Mouse (Mus musculus) small intestine, adult 2 months (tissue): Measurements from ENCODE around the gene Scrn3. TPM values are rescaled to one million over a fixed set of nuclear protein-coding genes. Genes with fewer than 3 reads are reported as not detected.

ENCODE experiments used
- H3K27ac ChIP-seq: fragments of 200-500 bp; 2 replicates; pipeline ENCODE4 v1.5.1; 2012; ENCODE audit warnings: low read depth, low read length, control low read depth, inconsistent platforms; ENCODE audit not compliant: insufficient read depth
- H3K27me3 ChIP-seq: fragments of 200-500 bp; 2 replicates; pipeline ENCODE4 v1.6.1; 2012; ENCODE audit warnings: mild to moderate bottlenecking, moderate library complexity, low read length, inconsistent platforms; ENCODE audit not compliant: control insufficient read depth, insufficient read depth
- H3K36me3 ChIP-seq: fragments of 200-500 bp; 2 replicates; pipeline ENCODE4 v1.6.1; 2012; ENCODE audit warnings: mild to moderate bottlenecking, low read length, control low read depth, inconsistent platforms; ENCODE audit not compliant: control insufficient read depth, insufficient read depth
- H3K4me1 ChIP-seq: fragments of 200-500 bp; 2 replicates; pipeline ENCODE4 v1.6.1; 2012; ENCODE audit warnings: low read length, inconsistent platforms, mixed read lengths; ENCODE audit not compliant: control insufficient read depth, insufficient read depth, insufficient read length
- H3K4me3 ChIP-seq: fragments of 200-500 bp; 2 replicates; pipeline ENCODE4 v1.5.1; 2012; ENCODE audit warnings: low read depth, mild to moderate bottlenecking, control low read depth, inconsistent platforms, low read length, moderate library complexity
- CTCF ChIP-seq: fragments of 200-500 bp; IDR thresholded peaks from 2 replicates; pipeline ENCODE4 v1.5.1; 2012; ENCODE audit warnings: low read depth, mild to moderate bottlenecking, control low read depth, inconsistent platforms, low read length, moderate library complexity, mixed read lengths; ENCODE audit not compliant: insufficient replicate concordance, insufficient read length; ENCODE audit errors: extremely low read depth
- POLR2A ChIP-seq: fragments of 200-500 bp; IDR thresholded peaks from 2 replicates; pipeline ENCODE4 v1.6.1; 2012; ENCODE audit warnings: low read depth, mild to moderate bottlenecking, control low read depth, inconsistent platforms, low read length, moderate library complexity
- WGBS: fragments of 180-500 bp; shearing (Covaris S2); methylation state at CpG from one replicate; pipeline ENCODE4 v1.1.7; 2018; 5-methylcytosine and 5-hydroxymethylcytosine counted together
- polyA plus RNA-seq: library from polyadenylated mRNA; depleted of rRNA; stranded (reverse); fragments of >200 nt; gene quantifications from 2 replicates; pipeline ENCODE4 v1.2.3, GENCODE M21; 2012

The Scrn3 gene
- polyA plus RNA-seq, 1 experiment = 1.6 TPM

- H3K27me3 ChIP-seq = no peaks in the 10 kb centered on the region
- H3K4me3 ChIP-seq = no peak overlapping the region
- TF ChIP-seq POLR2A (no peak), CTCF (no peak)
- H3K36me3 ChIP-seq = peaks cover 4% of the 10 kb centered on the region
- no peaks in the 10 kb centered on the region for H3K4me1 ChIP-seq
- H3K27ac ChIP-seq = no peak overlapping the region
- 65% methylated on average over 5 of the region's 5 CpGs for WGBS
Observed at GRCm38 (mm10) chr2:73319218-73319617, 6.8 kb downstream of the Scrn3 start.

DNA sequence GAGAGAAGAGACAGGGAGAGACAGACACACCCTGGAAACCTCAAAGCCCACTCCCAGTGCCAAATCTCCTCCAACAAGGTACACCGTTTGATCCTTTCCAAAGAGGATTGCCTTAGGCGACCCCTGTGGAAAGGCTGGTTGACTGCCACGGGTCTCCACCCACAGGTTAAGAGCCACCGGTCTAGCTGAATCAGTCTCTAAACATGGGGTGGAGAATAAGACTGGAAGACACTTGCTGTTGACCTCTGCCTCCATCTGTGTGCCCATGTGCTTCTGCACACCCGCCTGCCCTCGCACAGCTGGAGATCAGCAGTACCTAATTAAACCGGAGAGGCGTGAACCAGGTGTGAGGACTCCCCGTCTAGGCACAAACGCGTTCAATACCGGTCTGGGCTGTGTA, 10.6 kb downstream of the Scrn3 start:
- Histone ChIP-seq H3K4me3 (no peak overlapping the region), H3K27me3 (no peaks in the 10 kb centered on the region), H3K36me3 (peaks cover 4% of the 10 kb centered on the region), H3K4me1 (no peaks in the 10 kb centered on the region), H3K27ac (no peak overlapping the region)
- TF ChIP-seq CTCF = no peak
- TF ChIP-seq POLR2A = no peak
- 73% methylated on average over 12 of the region's 12 CpGs for WGBS

GRCm38 (mm10) chr2:73325871-73326270, 13.5 kb downstream of the Scrn3 start:
- Histone ChIP-seq H3K4me3 (no peak overlapping the region), H3K4me1 (no peaks in the 10 kb centered on the region), H3K36me3 (no peaks in the 10 kb centered on the region), H3K27me3 (no peaks in the 10 kb centered on the region), H3K27ac (no peak overlapping the region)
- TF ChIP-seq POLR2A (no peak), CTCF (no peak)
- 67% methylated on average over 5 of the region's 5 CpGs for WGBS

DNA sequence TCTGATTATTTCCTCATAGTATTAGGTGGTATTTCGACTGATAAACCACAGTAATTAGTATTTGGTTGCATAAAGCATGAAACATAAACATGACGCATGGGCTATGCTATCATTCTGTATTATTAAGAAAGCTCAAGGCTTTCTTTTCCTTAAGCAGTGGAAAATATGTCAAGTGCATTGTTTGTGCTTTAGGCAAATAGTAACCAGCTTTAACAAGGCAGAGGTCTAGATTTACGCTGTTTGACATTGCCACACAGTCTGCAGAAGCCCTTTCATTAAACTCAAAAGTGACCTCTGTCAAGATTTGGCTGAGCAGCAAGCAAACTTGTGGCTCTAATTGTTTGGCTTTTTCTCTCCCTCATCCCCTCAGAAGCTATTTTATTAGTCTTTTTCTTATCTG, 23.5 kb downstream of the Scrn3 start:
- no peak for TF ChIP-seq CTCF
- no peak for TF ChIP-seq POLR2A
- no peaks in the 10 kb centered on the region for H3K4me1 ChIP-seq
- H3K27me3 ChIP-seq = no peaks in the 10 kb centered on the region
- H3K4me3 ChIP-seq = no peak overlapping the region
- no peaks in the 10 kb centered on the region for H3K36me3 ChIP-seq
- WGBS = 86% methylated on average over 3 of the region's 3 CpGs
- no peak overlapping the region for H3K27ac ChIP-seq

- WGBS = 80% methylated on average over 8 of the region's 8 CpGs
- H3K4me3 ChIP-seq = no peak overlapping the region
- no peaks in the 10 kb centered on the region for H3K4me1 ChIP-seq
- H3K36me3 ChIP-seq = no peaks in the 10 kb centered on the region
- TF ChIP-seq CTCF (no peak), POLR2A (no peak)
- H3K27ac ChIP-seq = no peak overlapping the region
- no peaks in the 10 kb centered on the region for H3K27me3 ChIP-seq
Observed at GRCm38 (mm10) chr2:73338415-73338814, 26.0 kb downstream of the Scrn3 start.

GRCm38 (mm10) chr2:73343701-73344100, 31.3 kb downstream of the Scrn3 start:
- Histone ChIP-seq H3K4me3 (no peak overlapping the region), H3K27ac (no peak overlapping the region), H3K27me3 (no peaks in the 10 kb centered on the region), H3K4me1 (no peaks in the 10 kb centered on the region), H3K36me3 (peaks cover 9% of the 10 kb centered on the region)
- no peak for TF ChIP-seq CTCF
- TF ChIP-seq POLR2A = no peak
- 90% methylated on average over 5 of the region's 5 CpGs for WGBS

GRCm38 (mm10) chr2:73345204-73345603, 32.8 kb downstream of the Scrn3 start:
- 96% methylated on average over 4 of the region's 4 CpGs for WGBS

More at GRCm38 (mm10) chr2:73345204-73345603, 32.8 kb downstream of the Scrn3 start:
- Histone ChIP-seq H3K27ac (no peak overlapping the region), H3K36me3 (peaks cover 9% of the 10 kb centered on the region), H3K4me3 (no peak overlapping the region), H3K4me1 (no peaks in the 10 kb centered on the region), H3K27me3 (no peaks in the 10 kb centered on the region)
- TF ChIP-seq CTCF = no peak
- no peak for TF ChIP-seq POLR2A
